Mouse (Mus musculus): ENCODE data around the gene Gfy.

GRCm38 (mm10) chr7:45226421-45226820 is 47.1 kb upstream of the Gfy start:
- TF ChIP-seq CTCF (IDR thresholded peaks at IDR 0.05): no peak
- no peak for TF ChIP-seq EP300 (IDR thresholded peaks at IDR 0.05; ENCODE audit: insufficient read depth, low read depth, low read length)
- no peak for TF ChIP-seq POLR2A (IDR thresholded peaks at IDR 0.05; ENCODE audit: insufficient read depth, low read depth, low read length)

Measured in heart, adult 2 months (tissue).